Mouse (Mus musculus) cortical plate, adult 2 months (tissue): Measurements from ENCODE around the gene Jag2.
A peak's percentile ranks its signal among the peaks of the same experiment; 100 is the strongest.

Experiments used
- CTCF ChIP-seq: fragments of 200-500 bp; IDR thresholded peaks from 2 replicates; pipeline ENCODE4 v1.5.1; 2011; ENCODE audit warnings: mild to moderate bottlenecking, control low read depth, low read length; ENCODE audit not compliant: insufficient read depth; ENCODE audit errors: extremely low read depth
- POLR2A ChIP-seq: fragments of 200-500 bp; IDR thresholded peaks from 2 replicates; pipeline ENCODE4 v1.6.1; 2011; ENCODE audit warnings: mild to moderate bottlenecking, low read length, control low read depth; ENCODE audit not compliant: insufficient read depth; ENCODE audit errors: extremely low read depth

GRCm38 (mm10) chr12:112950040-112950760, 20.6 kb upstream of the Jag2 start:
- TF ChIP-seq POLR2A (peak; percentile 77), CTCF (no peak)
